In genomic region chr5:64771619-64772018, GRCm38 (mm10) we compare ENCODE assay signal across 22 mouse cellular contexts. TPM values are rescaled to one million over a fixed set of nuclear protein-coding genes. Genes with fewer than 3 reads are reported as not detected.
DNase-seq lines count a peak whose midpoint lies in the region; ATAC-seq lines count a peak whose summit lies in the region.
"Had no signal": no experiment of that assay in that cellular context is flagged by ENCODE, and none has a peak within 500 bp of the region (broad histone marks: within the 10 kb centered on the region; RNA-seq: fewer than 3 reads in every experiment).

No protein-coding gene starts in this region.

- H3K9me3 ChIP-seq in midbrain, embryonic 11.5 days (ENCODE audit: control insufficient read depth, low read length) = no peaks in the 10 kb centered on the region; the same call in 1 of the 2 replicates
- peaks cover 8% of the 10 kb centered on the region; the same call in 1 of the 2 replicates for H3K9me3 ChIP-seq in midbrain, embryonic 14.5 days (ENCODE audit: control insufficient read depth, low read length)
- H3K9me3 ChIP-seq in forebrain, embryonic 10.5 days = peaks cover 14% of the 10 kb centered on the region; the same call in 1 of the 2 replicates
- H3K9me3 ChIP-seq: forebrain, embryonic 12.5 days had no signal

- H3K27ac ChIP-seq in midbrain, embryonic 11.5 days (ENCODE audit: low read depth, low read length) = no peak overlapping the region
- H3K27ac ChIP-seq in midbrain, embryonic 14.5 days (replicated peaks; ENCODE audit: low read depth, low read length) = no peak overlapping the region
- H3K27ac ChIP-seq in forebrain, embryonic 10.5 days = no peak overlapping the region
- H3K27ac ChIP-seq: embryonic facial prominence, embryonic 10.5 days; embryonic facial prominence, embryonic 12.5 days; forebrain, embryonic 12.5 days had no signal

- no peak overlapping the region for H3K4me2 ChIP-seq in midbrain, embryonic 11.5 days
- no peak overlapping the region for H3K4me2 ChIP-seq in midbrain, embryonic 14.5 days (ENCODE audit: low read length)
- H3K4me2 ChIP-seq: embryonic facial prominence, embryonic 12.5 days; forebrain, embryonic 12.5 days had no signal

- no peak overlapping the region for H3K9ac ChIP-seq in midbrain, embryonic 11.5 days (ENCODE audit: low read length)
- H3K9ac ChIP-seq in midbrain, embryonic 14.5 days (replicated peaks; ENCODE audit: low read length) = no peak overlapping the region
- H3K9ac ChIP-seq: embryonic facial prominence, embryonic 12.5 days; forebrain, embryonic 12.5 days had no signal

- H3K36me3 ChIP-seq in midbrain, embryonic 11.5 days (ENCODE audit: control insufficient read depth, insufficient read depth, low read length) = no peaks in the 10 kb centered on the region
- no peaks in the 10 kb centered on the region for H3K36me3 ChIP-seq in midbrain, embryonic 14.5 days (ENCODE audit: control insufficient read depth, insufficient read depth, low read length)
- H3K36me3 ChIP-seq in forebrain, embryonic 10.5 days (replicated peaks) = no peaks in the 10 kb centered on the region
- H3K36me3 ChIP-seq: embryonic facial prominence, embryonic 10.5 days; embryonic facial prominence, embryonic 12.5 days; forebrain, embryonic 12.5 days had no signal

- no peaks in the 10 kb centered on the region for H3K27me3 ChIP-seq in midbrain, embryonic 11.5 days (ENCODE audit: control insufficient read depth, insufficient read depth, low read length)
- no peaks in the 10 kb centered on the region for H3K27me3 ChIP-seq in midbrain, embryonic 14.5 days (ENCODE audit: control insufficient read depth, insufficient read depth, low read length)
- H3K27me3 ChIP-seq in forebrain, embryonic 10.5 days (ENCODE audit: poor library complexity, severe bottlenecking) = no peaks in the 10 kb centered on the region
- H3K27me3 ChIP-seq: embryonic facial prominence, embryonic 12.5 days; forebrain, embryonic 12.5 days had no signal

- peak; percentile 21 for DNase-seq in midbrain, embryonic 11.5 days (ENCODE audit: low spot score, missing footprints)
- no peak for DNase-seq in midbrain, embryonic 14.5 days
- peak; percentile 72 for DNase-seq in induced T-regulatory cell, adult 2 months (ENCODE audit: low read depth)
- DNase-seq in naive thymus-derived CD4-positive, alpha-beta T cell, adult 2 months (ENCODE audit: low read depth) = peak; percentile 44
- no peak for DNase-seq in forebrain, embryonic 10.5 days (ENCODE audit: extremely low spot score, low spot score)
- DNase-seq in urinary bladder, postnatal 36 days (ENCODE audit: low spot score in 2 of 2) = no peak
- DNase-seq: adrenal gland, adult 2 months; adrenal gland, postnatal 10 days; adrenal gland, postnatal 25 days; B cell, adult 2 months; cerebellum, adult 11 months; cerebellum, adult 18-20 months; cerebellum, adult 9-10 months; cerebellum, postnatal 10 days; cerebellum, postnatal 25 days had no signal

- ATAC-seq in midbrain, embryonic 11.5 days (ENCODE audit: low FRiP score) = no peak
- ATAC-seq in midbrain, embryonic 14.5 days (ENCODE audit: low FRiP score, low TSS enrichment) = no peak
- ATAC-seq in CD4-positive, CD25-positive, alpha-beta regulatory T cell, adult 4 months = peak; percentile 95
- ATAC-seq in granulocyte monocyte progenitor cell, adult 5-6 weeks (replicated peaks; ENCODE audit: poor library complexity, severe bottlenecking) = no peak
- ATAC-seq: forebrain, embryonic 14.5 days; forebrain, embryonic 16.5 days had no signal

- WGBS in midbrain, embryonic 11.5 days = 97% methylated on average over 2 of the region's 2 CpGs
- WGBS in midbrain, embryonic 14.5 days = 98% methylated on average over 2 of the region's 2 CpGs
- WGBS in forebrain, embryonic 10.5 days = 93% methylated on average over 2 of the region's 2 CpGs

- no peaks in the 10 kb centered on the region for H3K4me1 ChIP-seq in midbrain, embryonic 11.5 days (ENCODE audit: control insufficient read depth, insufficient read depth, low read length)
- no peaks in the 10 kb centered on the region for H3K4me1 ChIP-seq in midbrain, embryonic 14.5 days (ENCODE audit: control insufficient read depth, insufficient read depth, low read length)
- no peaks in the 10 kb centered on the region for H3K4me1 ChIP-seq in forebrain, embryonic 10.5 days
- H3K4me1 ChIP-seq: embryonic facial prominence, embryonic 10.5 days; embryonic facial prominence, embryonic 12.5 days; forebrain, embryonic 12.5 days had no signal

- H3K4me3 ChIP-seq in midbrain, embryonic 11.5 days (ENCODE audit: low read depth, low read length) = no peak overlapping the region
- no peak overlapping the region for H3K4me3 ChIP-seq in midbrain, embryonic 14.5 days (replicated peaks; ENCODE audit: low read depth, low read length)
- H3K4me3 ChIP-seq in forebrain, embryonic 10.5 days = no peak overlapping the region
- H3K4me3 ChIP-seq: embryonic facial prominence, embryonic 10.5 days; embryonic facial prominence, embryonic 12.5 days; forebrain, embryonic 12.5 days had no signal

RNA-seq across cellular contexts. Expression of gene Klf3, which starts 31.6 kb away (rescaled TPM):
- polyA plus RNA-seq in midbrain, embryonic 11.5 days (2014; fragmentation: Nextera tagmentation; extraction: Ambion mirVana) = 34.8 and 37.7 TPM in 2 replicates
- 19.2 and 25.3 TPM in 2 replicates for polyA plus RNA-seq in midbrain, embryonic 14.5 days (2014; fragmentation: Nextera tagmentation; extraction: Ambion mirVana)
- 10 to 100 TPM; 81.0 to 99.7 TPM for polyA plus RNA-seq in CD4-positive, CD25-positive, alpha-beta regulatory T cell, adult 4 months (2017; shearing (Covaris generic))
- polyA plus RNA-seq in forebrain, embryonic 10.5 days (2016; fragmentation: Nextera tagmentation; extraction: Ambion mirVana) = 43.0 and 50.0 TPM in 2 replicates
- 23.6 and 28.1 TPM in 2 replicates for total RNA-seq in granulocyte monocyte progenitor cell, adult 5-6 weeks (2014; fragmentation: Nextera tagmentation)
- 6.9 and 8.9 TPM in 2 replicates for total RNA-seq in granulocyte monocyte progenitor cell, adult 5-6 weeks (2017)

Comparison
In these comparisons a context has a peak if more than half of its experiments do, and no peak if none do; other contexts are left out.
1. DNase-seq: peak in midbrain, embryonic 11.5 days (single experiment), induced T-regulatory cell, adult 2 months (single experiment) and naive thymus-derived CD4-positive, alpha-beta T cell, adult 2 months (single experiment); none in midbrain, embryonic 14.5 days (single experiment), forebrain, embryonic 10.5 days (single experiment) and urinary bladder, postnatal 36 days (0 of 2).